Mouse (Mus musculus): ENCODE data around the gene Plekhh3. TPM values are rescaled to one million over a fixed set of nuclear protein-coding genes. Genes with fewer than 3 reads are reported as not detected.

Gene Plekhh3
- 10.9 TPM for polyA plus RNA-seq (2014; fragmentation: Illumina TruSeq; extraction: RNeasy Lipid Tissue Mini Kit (QIAGEN cat#74804); ENCODE audit: low read depth, low replicate concordance)

GRCm38 (mm10) chr11:101170811-101171610 is at the start of gene Plekhh3:
Gene Plekhh3, minus strand, starts transcription at chr11:101171351.

GRCm38 (mm10) chr11:101174851-101175628 is 3.9 kb upstream of the Plekhh3 start, which contains the start of gene Ccr10:
Gene Ccr10, minus strand, starts transcription at chr11:101175443.

GRCm38 (mm10) chr11:101170354-101170810 is 769 bp downstream of the Plekhh3 start, which contains the start of gene Cntnap1:
Gene Cntnap1, plus strand, starts transcription at chr11:101170523.

GRCm38 (mm10) chr11:101155728-101156371 is 15.3 kb downstream of the Plekhh3 start, which contains the start of gene Tubg2:
Gene Tubg2, plus strand, starts transcription at chr11:101155907.

GRCm38 (mm10) chr11:101119761-101120544 is 51.2 kb downstream of the Plekhh3 start, which contains the start of the genes Retreg3 and Tubg1:
Gene Retreg3, minus strand, starts transcription at chr11:101119893.
Gene Tubg1, plus strand, starts transcription at chr11:101119938.

Other genes starting within 250 kb of the Plekhh3 start
- gene Stat3, start 231.8 kb downstream of the Plekhh3 start, polyA plus RNA-seq (2014; fragmentation: Illumina TruSeq; extraction: RNeasy Lipid Tissue Mini Kit (QIAGEN cat#74804); ENCODE audit: low read depth, low replicate concordance) = 70.6 TPM
- gene Cavin1, start 200.5 kb downstream of the Plekhh3 start, polyA plus RNA-seq (2014; fragmentation: Illumina TruSeq; extraction: RNeasy Lipid Tissue Mini Kit (QIAGEN cat#74804); ENCODE audit: low read depth, low replicate concordance) = 278 TPM
- gene Atp6v0a1, start 161.9 kb downstream of the Plekhh3 start, polyA plus RNA-seq (2014; fragmentation: Illumina TruSeq; extraction: RNeasy Lipid Tissue Mini Kit (QIAGEN cat#74804); ENCODE audit: low read depth, low replicate concordance) = 100 TPM
- gene Naglu, start 101.3 kb downstream of the Plekhh3 start, polyA plus RNA-seq (2014; fragmentation: Illumina TruSeq; extraction: RNeasy Lipid Tissue Mini Kit (QIAGEN cat#74804); ENCODE audit: low read depth, low replicate concordance) = 34.9 TPM
- gene Hsd17b1, start 92.9 kb downstream of the Plekhh3 start, polyA plus RNA-seq (2014; fragmentation: Illumina TruSeq; extraction: RNeasy Lipid Tissue Mini Kit (QIAGEN cat#74804); ENCODE audit: low read depth, low replicate concordance) = 0.62 TPM
- gene Coasy, start 88.8 kb downstream of the Plekhh3 start, polyA plus RNA-seq (2014; fragmentation: Illumina TruSeq; extraction: RNeasy Lipid Tissue Mini Kit (QIAGEN cat#74804); ENCODE audit: low read depth, low replicate concordance) = 35.8 TPM
- 33.4 TPM for gene Mlx, start 84.1 kb downstream of the Plekhh3 start, polyA plus RNA-seq (2014; fragmentation: Illumina TruSeq; extraction: RNeasy Lipid Tissue Mini Kit (QIAGEN cat#74804); ENCODE audit: low read depth, low replicate concordance)
- gene Psmc3ip, start 75.9 kb downstream of the Plekhh3 start, polyA plus RNA-seq (2014; fragmentation: Illumina TruSeq; extraction: RNeasy Lipid Tissue Mini Kit (QIAGEN cat#74804); ENCODE audit: low read depth, low replicate concordance) = 8.3 TPM
- 45.6 TPM for gene Retreg3, start 51.5 kb downstream of the Plekhh3 start, polyA plus RNA-seq (2014; fragmentation: Illumina TruSeq; extraction: RNeasy Lipid Tissue Mini Kit (QIAGEN cat#74804); ENCODE audit: low read depth, low replicate concordance)
- gene Tubg1, start 51.4 kb downstream of the Plekhh3 start, polyA plus RNA-seq (2014; fragmentation: Illumina TruSeq; extraction: RNeasy Lipid Tissue Mini Kit (QIAGEN cat#74804); ENCODE audit: low read depth, low replicate concordance) = 22.4 TPM
- gene Tubg2, start 15.4 kb downstream of the Plekhh3 start, polyA plus RNA-seq (2014; fragmentation: Illumina TruSeq; extraction: RNeasy Lipid Tissue Mini Kit (QIAGEN cat#74804); ENCODE audit: low read depth, low replicate concordance) = 2.4 TPM
- gene Cntnap1, start 828 bp downstream of the Plekhh3 start, polyA plus RNA-seq (2014; fragmentation: Illumina TruSeq; extraction: RNeasy Lipid Tissue Mini Kit (QIAGEN cat#74804); ENCODE audit: low read depth, low replicate concordance) = 3.5 TPM
- gene Ccr10, start 4.1 kb upstream of the Plekhh3 start, polyA plus RNA-seq (2014; fragmentation: Illumina TruSeq; extraction: RNeasy Lipid Tissue Mini Kit (QIAGEN cat#74804); ENCODE audit: low read depth, low replicate concordance) = not detected
- 45.0 TPM for gene Ezh1, start 55.1 kb upstream of the Plekhh3 start, polyA plus RNA-seq (2014; fragmentation: Illumina TruSeq; extraction: RNeasy Lipid Tissue Mini Kit (QIAGEN cat#74804); ENCODE audit: low read depth, low replicate concordance)
- 44.1 TPM for gene Ramp2, start 74.7 kb upstream of the Plekhh3 start, polyA plus RNA-seq (2014; fragmentation: Illumina TruSeq; extraction: RNeasy Lipid Tissue Mini Kit (QIAGEN cat#74804); ENCODE audit: low read depth, low replicate concordance)
- gene Vps25, start 82.4 kb upstream of the Plekhh3 start, polyA plus RNA-seq (2014; fragmentation: Illumina TruSeq; extraction: RNeasy Lipid Tissue Mini Kit (QIAGEN cat#74804); ENCODE audit: low read depth, low replicate concordance) = 145 TPM
- gene Wnk4, start 89.2 kb upstream of the Plekhh3 start, polyA plus RNA-seq (2014; fragmentation: Illumina TruSeq; extraction: RNeasy Lipid Tissue Mini Kit (QIAGEN cat#74804); ENCODE audit: low read depth, low replicate concordance) = 14.0 TPM
- 3.1 TPM for gene Cntd1, start 107.7 kb upstream of the Plekhh3 start, polyA plus RNA-seq (2014; fragmentation: Illumina TruSeq; extraction: RNeasy Lipid Tissue Mini Kit (QIAGEN cat#74804); ENCODE audit: low read depth, low replicate concordance)
- gene Coa3, start 107.8 kb upstream of the Plekhh3 start, polyA plus RNA-seq (2014; fragmentation: Illumina TruSeq; extraction: RNeasy Lipid Tissue Mini Kit (QIAGEN cat#74804); ENCODE audit: low read depth, low replicate concordance) = 114 TPM
- gene Becn1, start 130.9 kb upstream of the Plekhh3 start, polyA plus RNA-seq (2014; fragmentation: Illumina TruSeq; extraction: RNeasy Lipid Tissue Mini Kit (QIAGEN cat#74804); ENCODE audit: low read depth, low replicate concordance) = 151 TPM
- gene Psme3, start 144.9 kb upstream of the Plekhh3 start, polyA plus RNA-seq (2014; fragmentation: Illumina TruSeq; extraction: RNeasy Lipid Tissue Mini Kit (QIAGEN cat#74804); ENCODE audit: low read depth, low replicate concordance) = 64.9 TPM
- gene Aoc2, start 153.7 kb upstream of the Plekhh3 start, polyA plus RNA-seq (2014; fragmentation: Illumina TruSeq; extraction: RNeasy Lipid Tissue Mini Kit (QIAGEN cat#74804); ENCODE audit: low read depth, low replicate concordance) = 2.3 TPM
- gene Aoc3, start 159.3 kb upstream of the Plekhh3 start, polyA plus RNA-seq (2014; fragmentation: Illumina TruSeq; extraction: RNeasy Lipid Tissue Mini Kit (QIAGEN cat#74804); ENCODE audit: low read depth, low replicate concordance) = 318 TPM
- 0.88 TPM for gene G6pc, start 196.2 kb upstream of the Plekhh3 start, polyA plus RNA-seq (2014; fragmentation: Illumina TruSeq; extraction: RNeasy Lipid Tissue Mini Kit (QIAGEN cat#74804); ENCODE audit: low read depth, low replicate concordance)
- 37.5 TPM for gene Aarsd1, start 246.3 kb upstream of the Plekhh3 start, polyA plus RNA-seq (2014; fragmentation: Illumina TruSeq; extraction: RNeasy Lipid Tissue Mini Kit (QIAGEN cat#74804); ENCODE audit: low read depth, low replicate concordance)

All from adipose tissue, adult 10 weeks (tissue).